ENCODE assay signal across 1 mouse cellular context in the genomic region with DNA sequence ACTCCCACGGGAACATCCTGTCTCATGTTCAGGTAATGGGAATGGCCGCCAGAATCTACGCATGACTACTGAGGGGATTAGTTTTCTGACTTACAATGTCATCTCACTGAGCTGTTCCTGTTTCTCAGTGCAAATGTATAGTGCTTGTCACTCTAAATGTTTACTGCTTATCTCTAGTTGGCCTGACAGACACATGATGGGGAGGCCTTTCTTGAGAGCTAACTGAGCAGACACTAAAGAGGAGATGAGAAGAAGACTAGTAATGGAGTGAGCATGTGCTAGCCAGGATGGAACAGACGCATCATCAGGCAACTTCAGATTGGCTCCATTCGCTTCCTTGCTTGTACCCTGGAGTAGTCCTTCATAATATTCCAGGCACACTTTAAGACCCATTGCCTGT.
TF ChIP-seq lines count a peak whose summit lies in the region.

No protein-coding gene starts in this region.

TF ChIP-seq in MEL, 35 proteins besides CTCF, POLR2A, EP300 and RAD21 (continued from another document):
- TF ChIP-seq GABPA (IDR thresholded peaks at IDR 0.05; ENCODE audit: low read depth, low read length) (no peak), USF1 (IDR thresholded peaks at IDR 0.05; ENCODE audit: low read depth, low read length) (no peak), SIN3A (IDR thresholded peaks at IDR 0.05; ENCODE audit: low read length) (no peak), ETS1 (IDR thresholded peaks at IDR 0.05; ENCODE audit: low read depth, low read length) (no peak), MAFK (IDR thresholded peaks at IDR 0.05; ENCODE audit: borderline replicate concordance, low read depth, low read length) (no peak), RCOR1 (IDR thresholded peaks at IDR 0.05; ENCODE audit: low read depth, low read length) (no peak), BHLHE40 (IDR thresholded peaks at IDR 0.05; ENCODE audit: borderline replicate concordance, low read depth, low read length) (no peak), JUND (IDR thresholded peaks at IDR 0.05; ENCODE audit: low read depth, low read length) (no peak), TBP (IDR thresholded peaks at IDR 0.05; ENCODE audit: low read depth, low read length) (no peak), MYC (IDR thresholded peaks at IDR 0.05; ENCODE audit: low read depth, low read length) (no peak), NELFE (IDR thresholded peaks at IDR 0.05; ENCODE audit: low read depth, low read length) (no peak), ZNF384 (IDR thresholded peaks at IDR 0.05; ENCODE audit: low read depth, low read length) (no peak), MYB (IDR thresholded peaks at IDR 0.05; ENCODE audit: low read depth, low read length) (no peak)
TF ChIP-seq in MEL: peak in this region for 0.
